Mouse (Mus musculus): ENCODE results near the gene C1qtnf7. TPM values are rescaled to one million over a fixed set of nuclear protein-coding genes. Genes with fewer than 3 reads are reported as not detected.

The C1qtnf7 gene
- polyA plus RNA-seq (2014; fragmentation: Illumina TruSeq; extraction: RNeasy Lipid Tissue Mini Kit (QIAGEN cat#74804); ENCODE audit: low read depth, low replicate concordance) = 1.8 TPM

DNA sequence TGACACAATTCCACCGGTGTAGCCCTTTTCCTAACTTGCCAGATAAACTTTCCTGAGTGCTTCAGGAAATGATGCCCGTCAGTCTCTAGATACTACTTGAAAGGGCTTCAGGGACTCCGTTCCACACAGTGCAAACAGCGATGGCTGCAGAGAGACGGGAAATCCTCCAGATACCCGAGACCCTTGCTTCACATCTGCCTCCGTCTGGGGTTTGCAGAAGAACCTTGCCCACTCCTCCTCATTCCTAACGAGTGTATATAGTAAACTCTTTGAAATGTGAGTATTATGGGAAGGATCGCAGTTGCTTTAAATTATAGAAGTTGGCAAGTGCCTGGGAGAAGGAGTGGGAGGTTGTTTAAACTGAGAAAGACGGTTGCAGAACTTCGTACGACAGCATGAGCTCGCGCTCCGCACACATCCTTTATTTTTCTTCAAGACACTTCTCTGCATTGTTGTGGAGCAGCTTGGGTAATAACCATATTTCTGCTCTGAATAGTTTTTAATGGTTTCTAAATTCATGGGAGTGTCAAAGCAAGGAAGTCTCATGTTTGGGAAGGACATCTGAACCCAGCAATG is at the start of gene C1qtnf7:
Gene C1qtnf7, plus strand, starts transcription at position 138 of the 576 bp plus-strand sequence.

GRCm38 (mm10) chr5:43661997-43662961 is 146.9 kb downstream of the C1qtnf7 start, which contains the start of gene Cc2d2a:
Gene Cc2d2a, plus strand, starts transcription at chr5:43662346.

Other genes starting within 250 kb of the C1qtnf7 start
- 1.8 TPM for gene Cc2d2a, start 146.8 kb downstream of the C1qtnf7 start, polyA plus RNA-seq (2014; fragmentation: Illumina TruSeq; extraction: RNeasy Lipid Tissue Mini Kit (QIAGEN cat#74804); ENCODE audit: low read depth, low replicate concordance)